9 mouse cellular contexts compared by ENCODE assay signal in the genomic region with DNA sequence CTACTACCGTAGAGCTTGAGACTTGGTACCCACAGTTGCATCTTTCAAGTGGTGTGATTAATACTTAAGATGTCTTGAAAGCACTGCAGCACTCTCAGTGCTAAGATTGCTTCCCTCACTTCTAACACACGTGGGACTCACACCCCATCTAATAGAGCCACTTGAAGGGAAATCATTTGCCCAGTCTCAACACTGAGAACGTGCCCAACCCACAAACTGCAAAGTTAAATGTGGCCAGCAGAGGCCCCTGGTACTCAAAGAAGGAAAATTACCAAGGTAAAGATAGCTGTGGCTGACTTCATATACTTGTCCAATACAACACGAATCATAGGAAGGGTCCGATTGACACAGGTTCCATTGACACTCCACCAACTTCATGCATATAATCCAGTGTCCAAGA.
DNase-seq lines count a peak whose midpoint lies in the region; ATAC-seq and TF ChIP-seq lines count a peak whose summit lies in the region.
"Had no signal": no experiment of that assay in that cellular context is flagged by ENCODE, and none has a peak within 500 bp of the region (broad histone marks: within the 10 kb centered on the region; RNA-seq: fewer than 3 reads in every experiment).

No protein-coding gene starts in this region.

- no peak for DNase-seq in cerebellum, adult 11 months
- peak; percentile 6 for DNase-seq in midbrain, postnatal 0 days (ENCODE audit: low spot score)
- DNase-seq in midbrain, embryonic 10.5 days (ENCODE audit: low spot score), result no peak
- DNase-seq in embryo, embryonic 9.5 days (ENCODE audit: extremely low spot score), result peak; percentile 2
- no peak for DNase-seq in urinary bladder, postnatal 36 days (ENCODE audit: low spot score in 2 of 2)

- no peak overlapping the region for H3K9ac ChIP-seq in midbrain, postnatal 0 days (replicated peaks; ENCODE audit: low read length, poor library complexity, severe bottlenecking)
- H3K9ac ChIP-seq: embryonic facial prominence, embryonic 15.5 days had no signal

- WGBS in midbrain, postnatal 0 days, result 68% methylated on average over 5 of the region's 5 CpGs
- 65% methylated on average over 5 of the region's 5 CpGs for WGBS in midbrain, embryonic 10.5 days

- H3K4me1 ChIP-seq in midbrain, postnatal 0 days (ENCODE audit: insufficient read depth, low read length), result no peaks in the 10 kb centered on the region
- H3K4me1 ChIP-seq in midbrain, embryonic 10.5 days, result no peaks in the 10 kb centered on the region
- H3K4me1 ChIP-seq: embryonic facial prominence, embryonic 15.5 days had no signal

- no peak overlapping the region for H3K27ac ChIP-seq in midbrain, postnatal 0 days (ENCODE audit: low read depth, low read length)
- no peak overlapping the region for H3K27ac ChIP-seq in midbrain, embryonic 10.5 days (replicated peaks)
- H3K27ac ChIP-seq: embryonic facial prominence, embryonic 15.5 days had no signal

- H3K4me2 ChIP-seq in midbrain, postnatal 0 days (ENCODE audit: low read depth, low read length, poor library complexity, severe bottlenecking), result no peak overlapping the region
- H3K4me2 ChIP-seq: embryonic facial prominence, embryonic 15.5 days had no signal

- H3K4me3 ChIP-seq in midbrain, postnatal 0 days (ENCODE audit: low read depth, low read length), result no peak overlapping the region
- no peak overlapping the region for H3K4me3 ChIP-seq in midbrain, embryonic 10.5 days
- H3K4me3 ChIP-seq: embryonic facial prominence, embryonic 15.5 days had no signal

- H3K9me3 ChIP-seq in midbrain, postnatal 0 days (ENCODE audit: low read length), result no peaks in the 10 kb centered on the region
- no peaks in the 10 kb centered on the region for H3K9me3 ChIP-seq in midbrain, embryonic 10.5 days (replicated peaks)
- H3K9me3 ChIP-seq: embryonic facial prominence, embryonic 15.5 days had no signal

- peak; percentile 54 for TF ChIP-seq CTCF in midbrain, postnatal 0 days (IDR thresholded peaks at IDR 0.05)

- no peaks in the 10 kb centered on the region for H3K27me3 ChIP-seq in midbrain, postnatal 0 days (ENCODE audit: insufficient read depth, low read length)
- peaks cover 25% of the 10 kb centered on the region; the same call in 1 of the 2 replicates for H3K27me3 ChIP-seq in midbrain, embryonic 10.5 days (ENCODE audit: low read depth, poor library complexity, severe bottlenecking)
- H3K27me3 ChIP-seq: embryonic facial prominence, embryonic 15.5 days had no signal

- no peaks in the 10 kb centered on the region for H3K36me3 ChIP-seq in midbrain, postnatal 0 days (ENCODE audit: insufficient read depth, low read length)
- no peaks in the 10 kb centered on the region for H3K36me3 ChIP-seq in midbrain, embryonic 10.5 days
- H3K36me3 ChIP-seq: embryonic facial prominence, embryonic 15.5 days had no signal

- ATAC-seq in cerebellum, adult (ENCODE audit: insufficient number of reproducible peaks, low FRiP score, low TSS enrichment), result peak; percentile 36; the same call in 1 of the 2 replicates
- no peak for ATAC-seq in midbrain, postnatal 0 days (ENCODE audit: low FRiP score)
- ATAC-seq in megakaryocyte progenitor cell, adult 5-6 weeks (replicated peaks; ENCODE audit: poor library complexity), result 0 out of 2 replicates have a peak, but pooled peaks have one; percentile 48
- ATAC-seq in erythroblast, adult 5-6 weeks (replicated peaks; ENCODE audit: low FRiP score, poor library complexity, severe bottlenecking), result no peak

Comparison
In these comparisons a context has a peak if more than half of its experiments do, and no peak if none do; other contexts are left out.
1. DNase-seq: peak in midbrain, postnatal 0 days (single experiment) and embryo, embryonic 9.5 days (single experiment); none in cerebellum, adult 11 months (single experiment), midbrain, embryonic 10.5 days (single experiment) and urinary bladder, postnatal 36 days (0 of 2).
2. ATAC-seq: peak in cerebellum, adult (single experiment) and megakaryocyte progenitor cell, adult 5-6 weeks (single experiment); none in midbrain, postnatal 0 days (single experiment) and erythroblast, adult 5-6 weeks (single experiment).